Mouse (Mus musculus): ENCODE data around the gene Pck2. TPM values are rescaled to one million over a fixed set of nuclear protein-coding genes. Genes with fewer than 3 reads are reported as not detected.
A peak's percentile ranks its signal among the peaks of the same experiment; 100 is the strongest.

Pck2 gene
- total and polyA plus RNA-seq, 3 experiments: 9.0 to 13.3 (median 9.4) TPM

GRCm38 (mm10) chr14:55555788-55556187 is 15.7 kb downstream of the Pck2 start:
- intact Hi-C loops (cut with DNase I): no loop called here
- TF ChIP-seq POLR2A (IDR thresholded peaks at IDR 0.05; ENCODE audit: insufficient read depth, low read depth, low read length) (no peak), CTCF (IDR thresholded peaks at IDR 0.05) (no peak), EP300 (IDR thresholded peaks at IDR 0.05; ENCODE audit: insufficient read depth, low read depth, low read length) (no peak)
- Histone ChIP-seq H3K27ac (no peak overlapping the region), H3K9ac (ENCODE audit: low read depth, low read length) (no peak overlapping the region), H3K4me1 (ENCODE audit: control insufficient read depth, insufficient read depth, low read length) (no peaks in the 10 kb centered on the region; the same call in 1 of the 2 replicates), H3K4me3 (no peak overlapping the region), H3K79me2 (replicated peaks; ENCODE audit: control insufficient read depth, insufficient read depth, low read length) (no peaks in the 10 kb centered on the region), H3K27me3 (ENCODE audit: control insufficient read depth, insufficient read depth, low read length) (no peaks in the 10 kb centered on the region), H3K36me3 (ENCODE audit: control insufficient read depth, insufficient read depth, low read length) (no peaks in the 10 kb centered on the region)
- WGBS: 70% methylated on average over 3 of the region's 3 CpGs
- DNase-seq: no peak

- no peaks in the 10 kb centered on the region for H3K36me3 ChIP-seq (ENCODE audit: control insufficient read depth, insufficient read depth, low read length)
- H3K27me3 ChIP-seq (ENCODE audit: control insufficient read depth, insufficient read depth, low read length): no peaks in the 10 kb centered on the region
- peak overlapping the region; percentile 68 for H3K27ac ChIP-seq
- no peak overlapping the region for H3K4me3 ChIP-seq
- WGBS: 17% methylated on average over 5 of the region's 5 CpGs
- intact Hi-C loops (cut with DNase I): loop anchor here (1.0 kb wide), 1 partner anchor 60 kb away; no protein-coding TSS in a partner anchor
- H3K9ac ChIP-seq (ENCODE audit: low read depth, low read length): no peak overlapping the region
- no peaks in the 10 kb centered on the region for H3K79me2 ChIP-seq (replicated peaks; ENCODE audit: control insufficient read depth, insufficient read depth, low read length)
- peak; percentile 79 to 82 for DNase-seq
- TF ChIP-seq POLR2A (IDR thresholded peaks at IDR 0.05; ENCODE audit: insufficient read depth, low read depth, low read length): no peak
- TF ChIP-seq EP300 (IDR thresholded peaks at IDR 0.05; ENCODE audit: insufficient read depth, low read depth, low read length): peak; percentile 66; the same call in 1 of the 2 replicates
- TF ChIP-seq CTCF (IDR thresholded peaks at IDR 0.05): no peak; the same call in none of the 2 replicates
- peaks cover 3% of the 10 kb centered on the region for H3K4me1 ChIP-seq (ENCODE audit: control insufficient read depth, insufficient read depth, low read length)
Observed at GRCm38 (mm10) chr14:55557003-55557402, 16.9 kb downstream of the Pck2 start.

GRCm38 (mm10) chr14:55557587-55557986 is 17.5 kb downstream of the Pck2 start:
- H3K4me1 ChIP-seq (ENCODE audit: control insufficient read depth, insufficient read depth, low read length): peaks cover 3% of the 10 kb centered on the region
- no peak overlapping the region for H3K9ac ChIP-seq (ENCODE audit: low read depth, low read length)
- H3K27ac ChIP-seq: peak overlapping the region; percentile 68
- DNase-seq: no peak
- TF ChIP-seq POLR2A (IDR thresholded peaks at IDR 0.05; ENCODE audit: insufficient read depth, low read depth, low read length): no peak
- TF ChIP-seq EP300 (IDR thresholded peaks at IDR 0.05; ENCODE audit: insufficient read depth, low read depth, low read length): no peak
- TF ChIP-seq CTCF (IDR thresholded peaks at IDR 0.05): no peak
- no peaks in the 10 kb centered on the region for H3K79me2 ChIP-seq (replicated peaks; ENCODE audit: control insufficient read depth, insufficient read depth, low read length)
- intact Hi-C loops (cut with DNase I): loop anchor here (1.0 kb wide), 1 partner anchor 60 kb away; no protein-coding TSS in a partner anchor
- no peak overlapping the region for H3K4me3 ChIP-seq
- 79% methylated on average over 3 of the region's 3 CpGs for WGBS
- H3K27me3 ChIP-seq (ENCODE audit: control insufficient read depth, insufficient read depth, low read length): no peaks in the 10 kb centered on the region
- H3K36me3 ChIP-seq (ENCODE audit: control insufficient read depth, insufficient read depth, low read length): no peaks in the 10 kb centered on the region

- Histone ChIP-seq H3K36me3 (ENCODE audit: control insufficient read depth, insufficient read depth, low read length) (no peaks in the 10 kb centered on the region), H3K4me3 (peak overlapping the region; percentile 91), H3K79me2 (replicated peaks; ENCODE audit: control insufficient read depth, insufficient read depth, low read length) (no peaks in the 10 kb centered on the region), H3K9ac (ENCODE audit: low read depth, low read length) (no peak overlapping the region), H3K27me3 (ENCODE audit: control insufficient read depth, insufficient read depth, low read length) (no peaks in the 10 kb centered on the region), H3K27ac (peak overlapping the region; percentile 98), H3K4me1 (ENCODE audit: control insufficient read depth, insufficient read depth, low read length) (peaks cover 3% of the 10 kb centered on the region)
- intact Hi-C loops (cut with DNase I): loop anchor here (2.0 kb wide), 1 partner anchor 18 kb away; the partner anchor contains the start of gene Pck2
- DNase-seq: no peak
- TF ChIP-seq POLR2A (IDR thresholded peaks at IDR 0.05; ENCODE audit: insufficient read depth, low read depth, low read length) (no peak), CTCF (IDR thresholded peaks at IDR 0.05) (peak; percentile 24; the same call in 1 of the 2 replicates), EP300 (IDR thresholded peaks at IDR 0.05; ENCODE audit: insufficient read depth, low read depth, low read length) (no peak)
- WGBS: 54% methylated on average over 6 of the region's 6 CpGs
Observed at GRCm38 (mm10) chr14:55558740-55559448, 18.8 kb downstream of the Pck2 start.

- Histone ChIP-seq H3K27me3 (ENCODE audit: control insufficient read depth, insufficient read depth, low read length) (no peaks in the 10 kb centered on the region), H3K79me2 (replicated peaks; ENCODE audit: control insufficient read depth, insufficient read depth, low read length) (no peaks in the 10 kb centered on the region), H3K4me3 (peak within 1 kb of the TSS; percentile 91), H3K27ac (peak within 1 kb of the TSS; percentile 98), H3K36me3 (ENCODE audit: control insufficient read depth, insufficient read depth, low read length) (no peaks in the 10 kb centered on the region), H3K9ac (ENCODE audit: low read depth, low read length) (peak within 1 kb of the TSS; percentile 87), H3K4me1 (ENCODE audit: control insufficient read depth, insufficient read depth, low read length) (peaks cover 3% of the 10 kb centered on the region)
- intact Hi-C loops (cut with DNase I): loop anchor here (1.0 to 2.0 kb wide), 3 partner anchors 19 to 43 kb away; partner anchors contain the start of genes Irf9, Pck2 and Psme1
- peak; percentile 52 for TF ChIP-seq CTCF (IDR thresholded peaks at IDR 0.05)
- peak; percentile 66; the same call in 1 of the 2 replicates for TF ChIP-seq POLR2A (IDR thresholded peaks at IDR 0.05; ENCODE audit: insufficient read depth, low read depth, low read length)
- no peak; the same call in 1 of the 2 replicates for TF ChIP-seq EP300 (IDR thresholded peaks at IDR 0.05; ENCODE audit: insufficient read depth, low read depth, low read length)
- DNase-seq: peak; percentile 90 to 94
- WGBS: under 1% methylated on average over 27 of the region's 27 CpGs
Observed at GRCm38 (mm10) chr14:55559799-55560201, 19.7 kb downstream of the Pck2 start, which contains the start of gene Dcaf11. Gene Dcaf11, plus strand, starts transcription at chr14:55560006.
